Mouse (Mus musculus) stomach, embryonic 16.5 days (tissue): ENCODE results near the gene Zfp729b. TPM values are rescaled to one million over a fixed set of nuclear protein-coding genes. Genes with fewer than 3 reads are reported as not detected.

Experiments used
- polyA plus RNA-seq: library from polyadenylated mRNA; unstranded; fragments of >200 nt; fragmentation: Nextera tagmentation; extraction: Ambion mirVana; gene quantifications from 2 replicates; pipeline ENCODE4 v1.2.1, GENCODE M21; 2015

The Zfp729b gene
- polyA plus RNA-seq, 1 experiment from 2014 or later = 3.8 TPM

Other genes with a start within 250 kb of the Zfp729b start
- 0.28 TPM in 1 of 2 replicates, not detected in the other for gene Gm28044, start 249.2 kb downstream of the Zfp729b start, polyA plus RNA-seq
- gene Zfp953, start 249.1 kb downstream of the Zfp729b start, polyA plus RNA-seq = 1.4 and 1.5 TPM in 2 replicates
- 0.36 and 0.50 TPM in 2 replicates for gene Gm28041, start 234.0 kb downstream of the Zfp729b start, polyA plus RNA-seq
- 1.7 and 2.5 TPM in 2 replicates for gene Zfp456, start 233.9 kb downstream of the Zfp729b start, polyA plus RNA-seq
- 6.7 TPM in 2 replicates for gene Zfp429, start 209.9 kb downstream of the Zfp729b start, polyA plus RNA-seq
- gene Zfp459, start 188.3 kb downstream of the Zfp729b start, polyA plus RNA-seq = 0.75 and 1.2 TPM in 2 replicates
- 8.9 and 9.8 TPM in 2 replicates for gene Zfp874a, start 158.1 kb downstream of the Zfp729b start, polyA plus RNA-seq
- gene Zfp874b, start 125.4 kb downstream of the Zfp729b start, polyA plus RNA-seq = 2.8 and 2.9 TPM in 2 replicates
- gene Zfp58, start 109.2 kb downstream of the Zfp729b start, polyA plus RNA-seq = 12.8 and 14.2 TPM in 2 replicates
- gene Gm26965, start 83.6 kb downstream of the Zfp729b start, polyA plus RNA-seq = not detected in 2 replicates
- 21.2 and 21.3 TPM in 2 replicates for gene Zfp87, start 83.5 kb downstream of the Zfp729b start, polyA plus RNA-seq
- gene Zfp748, start 55.9 kb downstream of the Zfp729b start, polyA plus RNA-seq = 11.2 and 12.4 TPM in 2 replicates
- not detected in 2 replicates for gene Gm49345, start 28.1 kb upstream of the Zfp729b start, polyA plus RNA-seq
- gene Zfp729a, start 28.1 kb upstream of the Zfp729b start, polyA plus RNA-seq = 2.4 and 2.5 TPM in 2 replicates
- 10.9 and 11.1 TPM in 2 replicates for gene Zfp738, start 77.4 kb upstream of the Zfp729b start, polyA plus RNA-seq
- 6.4 and 7.1 TPM in 2 replicates for gene Zfp65, start 119.5 kb upstream of the Zfp729b start, polyA plus RNA-seq
- gene Zfp85, start 145.5 kb upstream of the Zfp729b start, polyA plus RNA-seq = 3.6 and 4.4 TPM in 2 replicates
- gene Zfp493, start 170.0 kb upstream of the Zfp729b start, polyA plus RNA-seq = 2.7 TPM in 2 replicates
- gene Zfp273, start 204.0 kb upstream of the Zfp729b start, polyA plus RNA-seq = 5.6 and 5.9 TPM in 2 replicates
- 2.3 and 3.0 TPM in 2 replicates for gene Gm10037, start 221.4 kb upstream of the Zfp729b start, polyA plus RNA-seq